Mouse (Mus musculus) limb, embryonic 14.5 days (tissue): ENCODE measurements around the gene Spcs3. TPM values are rescaled to one million over a fixed set of nuclear protein-coding genes. Genes with fewer than 3 reads are reported as not detected.

Experiments
- ATAC-seq: fragments of 200-750 bp; cut with Nextera tagmentation; 2 replicates; pipeline ENCODE4 v1.8.0; 2017; ENCODE audit warnings: low read depth, moderate number of reproducible peaks, moderate TSS enrichment; ENCODE audit not compliant: low FRiP score
- DNase-seq: peaks from one replicate; pipeline ENCODE4 v3.0.0-alpha.2; 2015; ENCODE audit warnings: low spot score
- H3K27ac ChIP-seq: fragments of 300-500 bp; sonication (generic); replicated peaks from 2 replicates; pipeline ENCODE4 v1.5.1; 2014; ENCODE audit warnings: low read depth, mild to moderate bottlenecking, low read length, moderate library complexity, mixed read lengths
- H3K27me3 ChIP-seq: fragments of 300-500 bp; sonication (generic); 2 replicates; pipeline ENCODE4 v1.6.1; 2014; ENCODE audit warnings: low read length, mixed read lengths; ENCODE audit not compliant: control insufficient read depth, insufficient read depth
- H3K36me3 ChIP-seq: fragments of 300-500 bp; sonication (generic); 2 replicates; pipeline ENCODE4 v1.6.1; 2014; ENCODE audit warnings: mild to moderate bottlenecking, low read length, moderate library complexity, mixed read lengths; ENCODE audit not compliant: control insufficient read depth, insufficient read depth
- H3K4me1 ChIP-seq: fragments of 300-500 bp; sonication (generic); 2 replicates; pipeline ENCODE4 v1.6.1; 2014; ENCODE audit warnings: antibody characterized with exemption, low read length, mixed read lengths; ENCODE audit not compliant: control insufficient read depth, insufficient read depth
- H3K4me2 ChIP-seq: fragments of 300-500 bp; sonication (generic); replicated peaks from 2 replicates; pipeline ENCODE4 v1.6.1; 2014; ENCODE audit warnings: low read depth, mild to moderate bottlenecking, low read length, moderate library complexity; ENCODE audit not compliant: severe bottlenecking
- H3K4me3 ChIP-seq: fragments of 300-500 bp; sonication (generic); replicated peaks from 2 replicates; pipeline ENCODE4 v1.5.1; 2014; ENCODE audit warnings: low read length
- H3K9ac ChIP-seq: fragments of 300-500 bp; sonication (generic); 2 replicates; pipeline ENCODE4 v1.6.1; 2014; ENCODE audit warnings: mild to moderate bottlenecking, low read depth, low read length, moderate library complexity; ENCODE audit not compliant: severe bottlenecking
- H3K9me3 ChIP-seq: fragments of 300-500 bp; sonication (generic); 2 replicates; pipeline ENCODE4 v1.6.1; 2016; ENCODE audit warnings: low read length; ENCODE audit not compliant: control insufficient read depth
- POLR2A ChIP-seq: fragments of 200-500 bp; IDR thresholded peaks from 2 replicates; pipeline ENCODE4 v1.8.0; 2012; ENCODE audit warnings: inconsistent platforms, mild to moderate bottlenecking, moderate library complexity, borderline replicate concordance; ENCODE audit not compliant: insufficient read depth, insufficient read length; ENCODE audit errors: extremely low read depth
- WGBS: fragments of 180-500 bp; shearing (Covaris S2); extraction: QIAGEN DNeasy Blood & Tissue Kit; methylation state at CpG from one replicate; pipeline ENCODE4 v1.1.7; 2014; 5-methylcytosine and 5-hydroxymethylcytosine counted together
- polyA plus RNA-seq, 2 experiments: library from polyadenylated mRNA; depleted of rRNA in 1 of 2; stranded (reverse) in 1 of 2; unstranded in 1 of 2; fragments of >200 nt; fragmentation: Nextera tagmentation in 1 of 2; extraction: Ambion mirVana in 1 of 2; gene quantifications; 2 replicates each; pipeline versions ENCODE4 v1.2.1 to v1.2.3; 2012 to 2014

Gene Spcs3
- polyA plus RNA-seq, 2 experiments = 39.7 to 86.5 TPM

DNA sequence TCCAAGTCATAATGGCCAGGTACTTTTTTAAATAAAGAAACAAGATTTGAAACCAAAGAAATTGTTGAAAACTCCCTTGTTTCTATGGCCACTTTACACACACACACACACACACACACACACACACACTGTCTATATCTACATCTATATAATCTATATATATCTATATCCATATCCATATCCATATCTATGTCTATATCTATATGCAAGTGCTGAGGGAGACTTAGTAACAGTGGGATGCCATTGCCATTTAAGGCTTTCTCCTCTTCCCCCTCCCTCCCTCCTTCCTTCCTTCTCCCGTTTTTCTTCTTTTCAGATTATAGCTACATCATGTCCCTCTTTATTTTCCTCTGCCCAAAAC is 21.7 kb downstream of the Spcs3 start:
- Histone ChIP-seq H3K27ac (no peak overlapping the region), H3K4me1 (peaks cover 3% of the 10 kb centered on the region; the same call in 1 of the 2 replicates), H3K36me3 (no peaks in the 10 kb centered on the region), H3K9ac (no peak overlapping the region), H3K9me3 (no peaks in the 10 kb centered on the region), H3K4me3 (no peak overlapping the region), H3K27me3 (no peaks in the 10 kb centered on the region), H3K4me2 (no peak overlapping the region)
- 24% methylated on average over 1 of the region's 1 CpGs for WGBS
- no peak for ATAC-seq
- no peak for DNase-seq
- no peak for TF ChIP-seq POLR2A

DNA sequence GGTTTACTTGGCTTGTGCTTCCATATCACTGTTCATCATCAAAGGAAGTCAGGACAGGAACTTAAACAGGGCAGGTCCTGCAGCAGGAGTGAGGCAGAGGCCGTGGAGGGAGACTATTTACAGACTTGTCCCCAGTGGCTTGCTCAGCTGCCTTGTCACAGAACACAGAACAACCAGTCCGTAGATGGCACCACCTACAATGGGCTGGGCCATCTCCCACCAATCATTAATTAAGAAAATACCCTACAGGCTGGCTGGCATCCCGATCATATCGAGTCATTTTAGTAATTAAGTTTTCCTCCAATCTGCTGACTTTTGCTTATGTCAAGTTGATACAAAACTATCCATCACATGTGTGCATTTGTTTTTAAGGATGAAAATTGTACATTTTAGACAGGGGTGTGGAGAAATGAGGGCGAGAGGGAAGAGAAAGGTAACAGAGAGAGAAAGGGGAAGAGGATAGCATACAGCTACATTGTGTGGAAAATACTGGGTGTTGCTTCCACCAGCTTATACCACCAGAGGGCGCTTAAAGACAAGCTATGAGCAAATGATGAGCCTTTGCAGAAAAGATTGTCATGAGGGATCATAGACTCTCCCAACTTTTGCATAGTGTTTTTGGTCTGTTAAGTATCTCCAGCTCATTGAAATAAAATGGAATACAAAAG is 22.2 kb downstream of the Spcs3 start:
- 30% methylated on average over 6 of the region's 6 CpGs for WGBS
- Histone ChIP-seq H3K27me3 (no peaks in the 10 kb centered on the region), H3K9me3 (no peaks in the 10 kb centered on the region), H3K4me2 (no peak overlapping the region), H3K27ac (no peak overlapping the region), H3K36me3 (no peaks in the 10 kb centered on the region), H3K9ac (no peak overlapping the region), H3K4me3 (no peak overlapping the region), H3K4me1 (peaks cover 3% of the 10 kb centered on the region; the same call in 1 of the 2 replicates)
- DNase-seq (peak; percentile 85), ATAC-seq (0 out of 2 replicates have a peak, but pooled peaks have one; percentile 35)
- TF ChIP-seq POLR2A = no peak

DNA sequence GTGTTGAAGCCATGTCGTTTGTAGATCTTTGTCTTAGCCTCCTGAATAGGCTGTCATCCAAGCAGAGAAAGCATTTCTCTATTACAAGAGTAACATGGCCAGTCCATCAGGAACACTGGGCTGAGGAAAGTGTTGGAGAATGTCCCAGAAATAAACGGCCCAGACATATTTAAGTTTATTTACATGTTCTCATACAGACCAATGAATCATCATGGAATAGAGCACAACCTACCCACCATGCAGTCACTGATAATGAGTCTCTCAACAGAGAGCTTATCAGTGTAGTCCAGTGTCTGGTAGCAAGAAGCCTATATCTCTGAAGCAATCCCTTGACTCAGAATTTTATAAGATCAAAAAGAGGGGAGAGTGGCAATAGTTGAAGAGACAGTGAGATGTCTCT is 24.7 kb downstream of the Spcs3 start:
- H3K9me3 ChIP-seq = no peaks in the 10 kb centered on the region
- ATAC-seq (no peak), DNase-seq (no peak)
- peaks cover 3% of the 10 kb centered on the region; the same call in 1 of the 2 replicates for H3K4me1 ChIP-seq
- no peak overlapping the region for H3K27ac ChIP-seq
- no peak overlapping the region for H3K4me3 ChIP-seq
- TF ChIP-seq POLR2A = no peak
- no peak overlapping the region for H3K4me2 ChIP-seq
- H3K9ac ChIP-seq = no peak overlapping the region
- H3K27me3 ChIP-seq = no peaks in the 10 kb centered on the region
- no peaks in the 10 kb centered on the region for H3K36me3 ChIP-seq
- WGBS = 65% methylated on average over 2 of the region's 2 CpGs

DNA sequence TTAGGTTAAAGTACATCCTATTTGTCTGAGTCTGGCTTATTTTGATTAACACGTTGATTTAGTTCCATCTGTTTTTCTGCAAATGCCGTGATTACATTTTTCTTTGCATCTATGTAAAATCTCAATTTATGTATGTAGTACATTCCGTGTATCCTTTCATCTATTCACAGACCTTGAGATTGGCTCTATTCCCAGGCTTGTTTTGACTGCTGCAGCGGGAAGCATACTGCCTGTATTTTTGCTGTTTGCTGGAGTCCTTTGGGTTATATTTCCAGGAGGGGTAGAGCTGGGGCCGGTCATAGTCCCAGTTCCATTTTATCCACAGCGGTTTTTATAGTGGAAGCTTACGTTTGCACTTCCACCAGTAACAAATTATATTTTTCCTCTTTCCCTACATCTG is 26.7 kb downstream of the Spcs3 start:
- Histone ChIP-seq H3K36me3 (no peaks in the 10 kb centered on the region), H3K4me2 (no peak overlapping the region), H3K9me3 (no peaks in the 10 kb centered on the region), H3K4me3 (no peak overlapping the region), H3K27me3 (no peaks in the 10 kb centered on the region), H3K4me1 (no peaks in the 10 kb centered on the region), H3K27ac (no peak overlapping the region), H3K9ac (no peak overlapping the region)
- WGBS = 52% methylated on average over 7 of the region's 7 CpGs
- TF ChIP-seq POLR2A = no peak
- no peak for DNase-seq
- ATAC-seq = no peak

GRCm38 (mm10) chr8:54493915-54494314 is 35.9 kb downstream of the Spcs3 start:
- Histone ChIP-seq H3K27me3 (peaks cover 4% of the 10 kb centered on the region), H3K27ac (no peak overlapping the region), H3K4me1 (no peaks in the 10 kb centered on the region), H3K4me3 (no peak overlapping the region), H3K36me3 (no peaks in the 10 kb centered on the region), H3K4me2 (no peak overlapping the region), H3K9me3 (no peaks in the 10 kb centered on the region), H3K9ac (no peak overlapping the region)
- ATAC-seq = no peak
- no peak for TF ChIP-seq POLR2A
- DNase-seq = no peak
- WGBS = 36% methylated on average over 3 of the region's 3 CpGs
